Mouse (Mus musculus) embryonic facial prominence, embryonic 14.5 days (tissue): ENCODE measurements around the gene Gkn1. TPM values are rescaled to one million over a fixed set of nuclear protein-coding genes. Genes with fewer than 3 reads are reported as not detected.
A peak's percentile ranks its signal among the peaks of the same experiment; 100 is the strongest.

ENCODE experiments used
- ATAC-seq: fragments of 200-750 bp; cut with Nextera tagmentation; 2 replicates; pipeline ENCODE4 v1.8.0; 2017; ENCODE audit warnings: low read depth, moderate number of reproducible peaks, moderate TSS enrichment
- DNase-seq: peaks from one replicate; pipeline ENCODE4 v3.0.0-alpha.2; 2015; ENCODE audit warnings: low spot score
- H3K27ac ChIP-seq: fragments of 300-500 bp; sonication (generic); replicated peaks from 2 replicates; pipeline ENCODE4 v1.5.1; 2014; ENCODE audit warnings: low read depth, mild to moderate bottlenecking, low read length, moderate library complexity
- H3K27me3 ChIP-seq: fragments of 300-500 bp; sonication (generic); replicated peaks from 2 replicates; pipeline ENCODE4 v1.6.1; 2014; ENCODE audit warnings: low read length; ENCODE audit not compliant: control insufficient read depth, insufficient read depth
- H3K36me3 ChIP-seq: fragments of 300-500 bp; sonication (generic); 2 replicates; pipeline ENCODE4 v1.6.1; 2014; ENCODE audit warnings: low read length, mixed read lengths; ENCODE audit not compliant: control insufficient read depth, insufficient read depth
- H3K4me1 ChIP-seq: fragments of 300-500 bp; sonication (generic); 2 replicates; pipeline ENCODE4 v1.6.1; 2014; ENCODE audit warnings: antibody characterized with exemption, low read length; ENCODE audit not compliant: control insufficient read depth, insufficient read depth
- H3K4me2 ChIP-seq: fragments of 300-500 bp; sonication (generic); 2 replicates; pipeline ENCODE4 v1.6.1; 2014; ENCODE audit warnings: low read depth, mild to moderate bottlenecking, low read length, moderate library complexity, mixed read lengths
- H3K4me3 ChIP-seq: fragments of 300-500 bp; sonication (generic); 2 replicates; pipeline ENCODE4 v1.5.1; 2014; ENCODE audit warnings: low read depth, mild to moderate bottlenecking, low read length
- H3K9ac ChIP-seq: fragments of 300-500 bp; sonication (generic); 2 replicates; pipeline ENCODE4 v1.6.1; 2014; ENCODE audit warnings: low read depth, mild to moderate bottlenecking, low read length, moderate library complexity, mixed read lengths
- H3K9me3 ChIP-seq: fragments of 300-500 bp; sonication (generic); 2 replicates; pipeline ENCODE4 v1.6.1; 2016; ENCODE audit warnings: low read length; ENCODE audit not compliant: control insufficient read depth
- WGBS: fragments of 180-500 bp; shearing (Covaris S2); extraction: QIAGEN DNeasy Blood & Tissue Kit; methylation state at CpG from one replicate; pipeline ENCODE4 v1.1.7; 2014; 5-methylcytosine and 5-hydroxymethylcytosine counted together
- polyA plus RNA-seq: library from polyadenylated mRNA; unstranded; fragments of >200 nt; fragmentation: Nextera tagmentation; extraction: Ambion mirVana; gene quantifications from 2 replicates; pipeline ENCODE4 v1.2.1, GENCODE M21; 2014

Gkn1 gene
- polyA plus RNA-seq, 1 experiment from 2014 or later, result not detected

- Histone ChIP-seq H3K36me3 (no peaks in the 10 kb centered on the region), H3K4me2 (no peak overlapping the region), H3K9ac (no peak overlapping the region), H3K27ac (no peak overlapping the region), H3K4me1 (peaks cover 6% of the 10 kb centered on the region; the same call in 1 of the 2 replicates), H3K4me3 (no peak overlapping the region), H3K27me3 (peaks cover 14% of the 10 kb centered on the region), H3K9me3 (no peaks in the 10 kb centered on the region)
- 13% methylated on average over 7 of the region's 7 CpGs for WGBS
- no peak for ATAC-seq
- peak; percentile 78 for DNase-seq
Measured at GRCm38 (mm10) chr6:87386203-87386602, 35.5 kb upstream of the Gkn1 start.

DNA sequence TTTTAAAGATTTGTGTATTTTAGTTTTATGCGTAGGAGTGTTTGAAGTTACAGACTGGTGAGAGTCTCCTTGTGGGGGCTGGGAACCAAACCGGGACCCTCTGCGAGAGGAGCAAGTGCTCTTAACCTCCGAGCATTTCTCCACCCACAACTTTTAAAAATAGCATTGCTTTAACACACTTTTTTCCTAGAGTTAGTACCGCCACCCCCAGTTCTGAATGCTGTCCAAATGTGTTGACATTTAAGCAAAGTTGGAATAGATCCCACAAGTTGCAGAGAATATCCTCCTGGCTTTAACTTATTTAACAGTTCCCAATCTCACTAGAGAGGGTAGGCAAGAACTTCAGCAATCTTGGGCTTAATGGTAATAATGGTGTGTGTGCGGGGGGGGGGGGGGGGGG, 34.0 kb upstream of the Gkn1 start:
- H3K4me3 ChIP-seq, result 0 out of 2 replicates have a peak overlapping the region, but pooled peaks have one; percentile 31
- no peaks in the 10 kb centered on the region for H3K9me3 ChIP-seq
- peaks cover 14% of the 10 kb centered on the region for H3K27me3 ChIP-seq
- no peak for ATAC-seq
- DNase-seq, result peak; percentile 41
- H3K36me3 ChIP-seq, result no peaks in the 10 kb centered on the region
- H3K9ac ChIP-seq, result no peak overlapping the region
- WGBS, result 40% methylated on average over 5 of the region's 6 CpGs
- H3K27ac ChIP-seq, result no peak overlapping the region
- peaks cover 6% of the 10 kb centered on the region; the same call in 1 of the 2 replicates for H3K4me1 ChIP-seq
- H3K4me2 ChIP-seq, result peak overlapping the region; percentile 67

- peaks cover 6% of the 10 kb centered on the region; the same call in 1 of the 2 replicates for H3K4me1 ChIP-seq
- peaks cover 14% of the 10 kb centered on the region for H3K27me3 ChIP-seq
- peak overlapping the region; percentile 31 for H3K4me3 ChIP-seq
- H3K36me3 ChIP-seq, result no peaks in the 10 kb centered on the region
- ATAC-seq, result 0 out of 2 replicates have a peak, but pooled peaks have one; percentile 37
- H3K27ac ChIP-seq, result no peak overlapping the region
- peak; percentile 43 for DNase-seq
- WGBS, result 6% methylated on average over 24 of the region's 24 CpGs
- peak overlapping the region; percentile 39; the same call in 1 of the 2 replicates for H3K9ac ChIP-seq
- no peaks in the 10 kb centered on the region for H3K9me3 ChIP-seq
- H3K4me2 ChIP-seq, result peak overlapping the region; percentile 67
Measured at GRCm38 (mm10) chr6:87383926-87384691, 33.4 kb upstream of the Gkn1 start.

DNA sequence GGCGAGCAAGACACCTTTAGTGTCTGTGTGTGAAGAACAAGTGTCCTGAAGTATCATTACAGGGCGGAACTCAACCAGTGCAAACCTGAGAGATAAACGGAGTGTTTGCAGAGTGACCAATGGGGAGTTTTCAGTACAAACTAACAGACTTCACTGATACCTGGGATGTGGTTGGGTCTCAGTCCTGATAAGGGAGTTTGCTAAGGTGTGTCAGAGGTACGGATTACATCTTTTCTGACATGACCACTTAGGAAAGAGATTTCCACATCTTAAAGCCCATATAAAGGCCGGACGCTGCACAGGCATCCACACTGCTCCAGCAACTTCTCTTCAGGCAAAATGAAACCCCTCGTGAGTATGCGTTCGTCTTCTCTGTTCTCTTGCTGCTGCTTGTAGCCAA, 22.3 kb upstream of the Gkn1 start, which contains the start of gene Gkn2:
TSS of gene Gkn2 (plus strand) at position 301 of the 400 bp plus-strand sequence.
- H3K4me2 ChIP-seq, result no peak within 1 kb of the TSS
- no peaks in the 10 kb centered on the region for H3K27me3 ChIP-seq
- no peak within 1 kb of the TSS for H3K27ac ChIP-seq
- WGBS, result 85% methylated on average over 9 of the region's 9 CpGs
- DNase-seq, result no peak
- ATAC-seq, result no peak
- H3K4me1 ChIP-seq, result no peaks in the 10 kb centered on the region
- H3K36me3 ChIP-seq, result no peaks in the 10 kb centered on the region
- no peaks in the 10 kb centered on the region for H3K9me3 ChIP-seq
- H3K4me3 ChIP-seq, result no peak within 1 kb of the TSS
- H3K9ac ChIP-seq, result no peak within 1 kb of the TSS

DNA sequence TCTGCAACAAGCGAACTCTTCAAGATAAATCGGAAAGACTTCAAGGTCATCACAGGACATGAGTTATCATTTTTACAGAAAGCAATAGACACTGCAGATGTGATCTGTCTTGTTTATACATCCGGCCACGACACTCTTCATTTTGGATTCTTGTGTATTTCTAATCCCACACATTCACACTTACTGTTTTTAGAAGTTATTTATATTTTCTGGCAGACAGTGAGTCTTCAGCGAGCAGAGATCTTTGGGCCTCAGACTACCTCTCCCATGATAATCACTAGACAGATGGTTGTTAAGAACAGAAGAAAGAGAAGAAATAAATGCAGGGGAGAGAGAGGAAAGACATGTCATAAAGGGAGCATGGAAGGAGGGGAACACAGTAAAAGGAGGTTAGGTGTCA, 18.5 kb upstream of the Gkn1 start:
- Histone ChIP-seq H3K4me3 (no peak overlapping the region), H3K27me3 (no peaks in the 10 kb centered on the region), H3K4me1 (no peaks in the 10 kb centered on the region), H3K4me2 (no peak overlapping the region), H3K9me3 (no peaks in the 10 kb centered on the region), H3K9ac (no peak overlapping the region), H3K36me3 (no peaks in the 10 kb centered on the region), H3K27ac (no peak overlapping the region)
- ATAC-seq (no peak), DNase-seq (no peak)
- 88% methylated on average over 5 of the region's 5 CpGs for WGBS

- ATAC-seq (no peak), DNase-seq (peak; percentile 36)
- peak overlapping the region; percentile 15; the same call in 1 of the 2 replicates for H3K27ac ChIP-seq
- H3K9me3 ChIP-seq, result no peaks in the 10 kb centered on the region
- H3K27me3 ChIP-seq, result no peaks in the 10 kb centered on the region
- no peaks in the 10 kb centered on the region for H3K4me1 ChIP-seq
- H3K4me2 ChIP-seq, result no peak overlapping the region
- H3K4me3 ChIP-seq, result no peak overlapping the region
- no peaks in the 10 kb centered on the region for H3K36me3 ChIP-seq
- no peak overlapping the region for H3K9ac ChIP-seq
- WGBS, result 63% methylated on average over 5 of the region's 5 CpGs
Measured at GRCm38 (mm10) chr6:87354441-87354840, 3.7 kb upstream of the Gkn1 start.

DNA sequence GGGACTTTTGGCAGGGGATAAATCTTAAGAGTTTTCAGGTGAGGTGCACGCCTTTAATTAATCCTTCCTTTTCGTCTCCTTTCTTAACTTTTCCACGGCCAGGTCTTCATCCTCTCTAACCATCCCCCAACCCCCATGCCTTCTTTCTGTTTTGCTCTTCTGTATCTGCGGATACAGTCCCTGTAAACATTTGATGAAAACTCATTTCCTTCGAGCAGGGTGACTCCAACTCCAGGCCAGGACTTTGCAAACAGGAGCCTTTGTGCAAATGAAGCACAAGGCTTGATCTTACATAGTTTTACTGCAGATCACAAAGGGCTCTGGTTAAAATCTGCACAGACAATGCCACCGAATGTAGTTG, 14.8 kb downstream of the Gkn1 start:
- no peak for ATAC-seq
- no peak overlapping the region; the same call in 1 of the 2 replicates for H3K9ac ChIP-seq
- H3K27me3 ChIP-seq, result no peaks in the 10 kb centered on the region
- no peak for DNase-seq
- H3K27ac ChIP-seq, result no peak overlapping the region
- H3K4me3 ChIP-seq, result no peak overlapping the region; the same call in 1 of the 2 replicates
- no peaks in the 10 kb centered on the region for H3K9me3 ChIP-seq
- WGBS, result 27% methylated on average over 6 of the region's 6 CpGs
- H3K4me1 ChIP-seq, result peaks cover 19% of the 10 kb centered on the region
- peak overlapping the region; percentile 83; the same call in 1 of the 2 replicates for H3K4me2 ChIP-seq
- H3K36me3 ChIP-seq, result no peaks in the 10 kb centered on the region

GRCm38 (mm10) chr6:87335091-87335934, 15.4 kb downstream of the Gkn1 start, which contains the start of gene Antxr1:
Antxr1 (minus strand) TSS chr6:87335821.
- H3K4me2 ChIP-seq, result peak within 1 kb of the TSS; percentile 83
- no peaks in the 10 kb centered on the region for H3K27me3 ChIP-seq
- H3K9ac ChIP-seq, result peak within 1 kb of the TSS; percentile 95
- no peaks in the 10 kb centered on the region for H3K36me3 ChIP-seq
- H3K27ac ChIP-seq, result peak within 1 kb of the TSS; percentile 96
- peak; percentile 88 for DNase-seq
- peak; percentile 64 for ATAC-seq
- H3K4me1 ChIP-seq, result peaks cover 24% of the 10 kb centered on the region
- no peaks in the 10 kb centered on the region for H3K9me3 ChIP-seq
- H3K4me3 ChIP-seq, result peak within 1 kb of the TSS; percentile 87
- under 1% methylated on average over 41 of the region's 54 CpGs for WGBS
